Mouse (Mus musculus) bone marrow macrophage, adult 2 months (primary cell): ENCODE measurements around the gene Grm8.

ENCODE experiments used
- CTCF ChIP-seq: IDR thresholded peaks from 2 replicates; pipeline ENCODE4 v1.5.1; 2012; ENCODE audit warnings: low read depth, mild to moderate bottlenecking, low read length, moderate library complexity
- POLR2A ChIP-seq: IDR thresholded peaks from 2 replicates; pipeline ENCODE4 v1.6.1; 2012; ENCODE audit warnings: mild to moderate bottlenecking, low read depth, low read length, borderline replicate concordance

DNA sequence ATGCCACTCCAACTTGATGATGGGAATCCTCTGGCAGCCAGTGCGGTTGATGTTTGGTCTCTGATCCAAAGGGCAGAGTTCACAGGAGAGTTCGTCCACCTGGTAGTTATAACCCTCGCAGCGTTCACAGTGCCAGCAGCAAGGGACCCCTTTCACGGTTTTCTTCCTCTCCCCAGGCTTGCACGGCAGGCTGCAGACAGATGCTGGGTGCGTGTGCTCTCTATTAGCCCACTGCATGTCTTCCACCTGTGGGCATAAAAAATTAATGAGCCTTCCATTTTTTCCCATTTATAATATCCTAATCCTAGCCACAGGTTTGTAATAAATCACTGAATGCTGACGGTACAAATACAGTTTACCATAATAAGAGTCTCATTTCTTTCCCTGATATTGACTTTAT, 771.2 kb downstream of the Grm8 start:
- TF ChIP-seq POLR2A = no peak
- no peak for TF ChIP-seq CTCF
